Mouse (Mus musculus): Measurements from ENCODE around the gene Gm28374.

Gene Gm28374

DNA sequence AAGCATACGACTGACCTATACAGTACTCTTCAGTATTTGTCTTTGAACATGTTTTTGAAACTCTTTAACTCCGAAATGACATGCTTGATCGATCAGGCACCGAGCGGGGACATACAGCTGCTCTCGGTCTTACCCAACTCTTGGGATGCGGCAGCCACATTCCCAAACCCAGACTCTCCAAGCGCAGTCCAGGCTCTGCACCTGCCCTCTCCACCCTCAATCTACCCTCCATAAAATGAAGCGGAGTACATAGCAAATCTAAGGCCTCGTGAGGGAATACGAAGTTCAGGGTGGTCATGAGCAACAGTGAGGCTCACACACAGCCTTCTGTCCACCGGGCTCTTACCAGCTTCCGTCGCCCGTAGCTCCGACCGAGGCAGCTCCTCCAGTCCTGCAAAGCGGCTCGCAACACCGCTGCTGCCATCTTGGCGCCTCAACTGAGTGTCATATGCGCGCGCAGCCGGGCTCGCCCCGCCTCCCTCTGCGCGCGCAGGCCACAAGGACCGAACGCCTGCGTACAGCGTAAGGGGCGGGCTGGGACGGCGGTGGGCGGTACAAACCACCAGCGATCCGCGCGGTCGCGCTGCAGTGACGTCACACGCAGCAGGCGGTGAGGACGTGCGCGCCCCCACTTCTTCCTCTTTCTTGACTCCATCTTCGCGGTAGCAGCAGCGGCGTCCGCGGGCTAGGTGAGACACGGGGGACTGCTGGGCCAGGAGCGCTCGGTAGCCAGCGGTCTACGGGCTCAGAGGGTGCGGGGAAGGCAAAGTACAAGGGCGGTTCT is 24.6 kb downstream of the Gm28374 start, which contains the start of the genes Mrpl49 and Fau:
Gene Mrpl49, minus strand, starts transcription at position 473 of the 784 bp plus-strand sequence.
Gene Fau, plus strand, starts transcription at position 532 of the 784 bp plus-strand sequence.
- peak; percentile 99 to 100 for DNase-seq (ENCODE audit: inconsistent age in 2 of 2, low spot score in 1 of 2)

DNA sequence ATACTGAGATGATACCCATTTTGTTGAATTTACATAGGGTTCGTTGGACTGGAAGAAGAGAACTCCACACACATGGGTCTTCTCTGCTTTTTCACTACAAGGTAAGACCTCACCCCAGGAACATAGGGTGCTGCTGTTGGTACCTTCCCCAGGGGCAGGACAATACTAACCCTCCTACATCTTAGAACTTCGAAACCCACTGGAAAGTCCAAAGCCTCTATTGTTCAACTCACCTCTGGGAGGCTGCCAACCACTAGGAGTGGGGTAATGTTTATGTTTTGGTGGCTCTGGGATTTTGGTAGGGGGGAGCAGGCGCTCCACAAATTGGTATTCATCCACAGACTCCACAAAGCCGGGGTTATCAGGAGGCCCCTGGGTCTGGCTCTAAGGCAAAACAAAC is 25.4 kb downstream of the Gm28374 start:
- DNase-seq (ENCODE audit: inconsistent age in 2 of 2, low spot score in 1 of 2): no peak

DNA sequence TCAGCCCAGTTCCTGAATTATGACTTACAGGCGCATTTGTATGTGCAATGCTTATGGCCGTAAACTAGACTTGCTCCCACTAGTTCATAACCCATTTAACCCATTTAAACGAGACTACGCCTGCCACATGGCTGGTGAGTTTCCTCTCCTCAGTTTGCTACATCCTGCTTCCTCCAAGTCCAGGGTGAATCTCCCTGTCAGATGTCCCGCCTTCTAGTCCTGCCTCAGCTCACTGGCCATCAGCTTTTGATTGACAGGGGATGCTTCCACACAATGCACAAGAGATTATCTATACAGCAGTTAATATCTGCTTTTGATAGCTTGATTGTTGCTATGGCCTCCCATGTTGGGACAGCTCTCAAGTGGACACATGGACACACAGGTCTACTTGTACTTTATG is 27.8 kb downstream of the Gm28374 start:
- DNase-seq (ENCODE audit: inconsistent age in 2 of 2, low spot score in 1 of 2): peak in 1 of 2 experiments; percentile 40

DNA sequence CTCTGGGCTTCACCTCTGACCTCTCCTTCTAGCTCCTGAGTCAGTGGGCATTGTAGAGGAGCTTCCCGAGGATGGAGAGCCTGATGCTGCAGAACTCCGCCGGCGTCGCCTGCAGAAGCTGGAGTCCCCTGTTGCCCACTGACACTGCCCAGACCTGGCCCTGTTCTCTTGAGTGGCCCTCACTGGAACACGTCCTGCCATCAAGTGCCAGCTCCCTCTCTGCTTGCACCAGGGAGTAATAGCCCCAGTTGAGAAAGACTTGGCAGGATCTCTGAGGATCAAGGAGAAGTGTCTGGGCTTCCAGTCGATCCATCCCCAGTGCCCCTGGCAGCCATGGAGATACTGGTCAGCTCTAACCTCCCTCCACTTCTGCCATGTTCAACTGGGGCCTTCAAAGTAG is 29.5 kb downstream of the Gm28374 start:
- peak in 1 of 2 experiments; percentile 72 for DNase-seq (ENCODE audit: inconsistent age in 2 of 2, low spot score in 1 of 2)

DNA sequence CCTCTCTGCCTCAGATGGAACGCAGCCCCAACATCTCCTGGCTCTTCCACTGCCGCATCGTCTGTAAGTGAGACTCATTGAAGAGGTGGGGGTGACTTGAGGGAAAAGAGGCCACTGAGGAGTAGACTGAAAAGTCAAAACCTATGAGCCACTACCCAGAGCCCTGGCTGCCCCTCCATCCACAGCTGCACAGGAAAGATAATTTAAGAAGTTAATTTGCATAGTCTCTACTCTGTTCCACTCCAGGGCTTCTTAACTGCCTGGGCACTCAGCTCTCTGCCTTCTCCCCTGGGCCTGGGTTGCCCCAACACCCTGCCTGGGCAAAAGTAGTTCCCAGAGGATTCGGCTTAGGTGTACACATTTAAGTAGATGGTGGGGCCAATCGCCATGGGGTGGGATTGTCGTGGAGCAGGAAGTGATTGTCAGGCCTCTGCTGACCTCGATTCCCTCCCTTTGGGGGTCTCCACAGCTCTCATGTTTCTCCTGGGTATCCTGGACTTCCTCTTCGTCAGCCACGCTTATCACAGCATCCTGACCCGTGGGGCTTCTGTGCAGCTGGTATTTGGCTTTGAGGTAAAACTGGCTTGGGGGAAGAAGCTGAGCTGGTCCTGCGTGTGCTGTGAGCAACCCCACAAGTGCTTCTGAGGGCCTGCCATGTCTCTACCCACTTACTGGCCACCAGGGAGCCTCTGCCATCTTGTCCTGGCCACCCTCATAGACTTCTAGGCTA is 33.2 kb downstream of the Gm28374 start:
- peak in 1 of 2 experiments; percentile 39 for DNase-seq (ENCODE audit: inconsistent age in 2 of 2, low spot score in 1 of 2)

DNA sequence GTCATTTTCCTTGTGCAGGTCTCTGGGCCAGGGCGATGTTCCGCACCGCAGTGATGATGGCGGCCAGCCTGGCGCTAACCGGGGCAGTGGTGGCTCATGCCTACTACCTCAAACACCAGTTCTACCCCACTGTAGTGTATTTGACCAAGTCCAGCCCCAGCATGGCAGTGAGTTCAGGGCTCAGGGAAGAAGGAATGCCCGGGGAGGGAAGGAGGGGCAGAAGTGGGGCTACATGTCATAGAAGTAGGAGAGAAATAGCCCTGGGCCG is 34.2 kb downstream of the Gm28374 start:
- peak in 1 of 2 experiments; percentile 65 for DNase-seq (ENCODE audit: inconsistent age in 2 of 2, low spot score in 1 of 2)

DNA sequence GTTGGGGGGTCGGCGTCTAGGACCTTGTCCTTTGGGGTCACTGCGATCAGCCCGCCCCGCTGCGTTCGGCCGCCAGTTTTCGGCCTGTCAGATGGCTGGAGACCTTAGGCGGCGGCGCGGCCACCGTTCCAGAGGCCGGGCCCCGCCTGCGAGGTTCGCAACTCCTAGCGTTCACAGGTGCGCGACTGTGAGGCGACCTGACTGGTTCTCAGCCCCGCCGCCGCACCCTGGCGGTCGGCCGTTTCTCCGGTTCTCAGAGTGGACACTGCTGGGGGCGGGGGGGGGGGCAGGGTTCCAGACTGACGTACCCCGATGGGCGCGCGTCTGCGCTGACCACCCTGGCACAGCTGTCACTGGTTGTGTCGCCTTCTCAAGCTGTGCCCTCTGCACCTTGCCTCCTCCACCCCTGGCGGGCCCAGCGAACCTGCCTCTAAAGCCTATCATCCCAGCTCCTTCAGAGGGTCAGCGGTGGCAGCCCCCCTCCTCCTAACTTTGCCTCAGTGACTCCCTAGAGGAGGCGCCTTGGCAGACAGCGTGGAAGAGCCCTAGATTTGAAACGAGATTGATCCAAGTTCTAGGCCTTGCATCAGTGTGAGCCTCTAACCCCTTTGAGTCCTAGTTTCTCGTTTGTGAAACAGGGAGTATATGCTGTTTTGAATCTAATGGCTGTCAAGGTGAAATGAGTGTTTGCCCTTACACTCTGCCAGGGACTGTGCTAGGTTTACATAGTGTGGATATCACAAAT is 34.7 kb downstream of the Gm28374 start:
- DNase-seq (ENCODE audit: inconsistent age in 2 of 2, low spot score in 1 of 2): peak in 1 of 2 experiments; percentile 68

DNA sequence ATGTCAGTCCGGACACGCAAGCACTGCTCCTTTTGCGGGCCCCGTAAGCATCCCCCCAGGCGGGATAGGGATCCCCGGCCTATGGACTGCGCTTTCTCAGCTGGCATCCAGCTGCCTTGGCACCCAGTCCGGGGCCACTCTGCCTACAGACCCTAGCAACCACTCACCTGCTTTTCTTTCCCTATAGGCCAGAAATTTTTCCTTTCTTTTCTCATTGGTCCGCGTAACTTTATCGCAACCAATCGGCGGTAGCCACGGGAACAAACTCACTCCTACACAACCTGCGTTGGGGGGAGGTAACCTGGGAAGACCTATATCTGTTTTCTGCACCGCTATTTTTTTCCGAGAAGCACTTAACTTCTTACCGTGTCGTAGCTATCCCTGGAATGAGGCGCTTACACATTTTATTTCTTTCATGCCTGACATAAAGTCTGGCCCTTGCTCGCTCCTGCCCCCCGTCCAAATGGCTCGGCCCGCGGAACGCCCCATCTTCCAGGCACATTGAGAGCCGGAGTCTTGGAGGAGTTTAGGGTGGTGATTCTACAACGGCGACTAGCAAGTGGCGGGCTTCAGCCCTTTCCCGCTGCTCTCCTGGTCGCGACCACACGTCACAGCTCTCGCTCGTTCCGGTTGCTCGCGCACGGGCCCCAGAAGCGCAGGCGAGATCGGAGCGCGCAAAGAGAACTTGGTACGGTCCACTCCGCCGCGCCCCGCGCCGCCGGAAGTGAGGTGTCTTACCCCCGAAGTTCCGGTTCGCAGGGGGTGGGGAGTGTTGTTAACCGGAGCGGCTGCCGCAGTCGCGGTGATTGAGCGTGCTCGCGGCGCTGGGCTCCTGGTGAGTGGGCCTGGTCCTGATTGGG is 35.5 kb downstream of the Gm28374 start, which contains the start of gene Syvn1:
Gene Syvn1, plus strand, starts transcription at position 283 of the 860 bp plus-strand sequence.
- peak; percentile 93 to 97 for DNase-seq (ENCODE audit: inconsistent age in 2 of 2, low spot score in 1 of 2)

DNA sequence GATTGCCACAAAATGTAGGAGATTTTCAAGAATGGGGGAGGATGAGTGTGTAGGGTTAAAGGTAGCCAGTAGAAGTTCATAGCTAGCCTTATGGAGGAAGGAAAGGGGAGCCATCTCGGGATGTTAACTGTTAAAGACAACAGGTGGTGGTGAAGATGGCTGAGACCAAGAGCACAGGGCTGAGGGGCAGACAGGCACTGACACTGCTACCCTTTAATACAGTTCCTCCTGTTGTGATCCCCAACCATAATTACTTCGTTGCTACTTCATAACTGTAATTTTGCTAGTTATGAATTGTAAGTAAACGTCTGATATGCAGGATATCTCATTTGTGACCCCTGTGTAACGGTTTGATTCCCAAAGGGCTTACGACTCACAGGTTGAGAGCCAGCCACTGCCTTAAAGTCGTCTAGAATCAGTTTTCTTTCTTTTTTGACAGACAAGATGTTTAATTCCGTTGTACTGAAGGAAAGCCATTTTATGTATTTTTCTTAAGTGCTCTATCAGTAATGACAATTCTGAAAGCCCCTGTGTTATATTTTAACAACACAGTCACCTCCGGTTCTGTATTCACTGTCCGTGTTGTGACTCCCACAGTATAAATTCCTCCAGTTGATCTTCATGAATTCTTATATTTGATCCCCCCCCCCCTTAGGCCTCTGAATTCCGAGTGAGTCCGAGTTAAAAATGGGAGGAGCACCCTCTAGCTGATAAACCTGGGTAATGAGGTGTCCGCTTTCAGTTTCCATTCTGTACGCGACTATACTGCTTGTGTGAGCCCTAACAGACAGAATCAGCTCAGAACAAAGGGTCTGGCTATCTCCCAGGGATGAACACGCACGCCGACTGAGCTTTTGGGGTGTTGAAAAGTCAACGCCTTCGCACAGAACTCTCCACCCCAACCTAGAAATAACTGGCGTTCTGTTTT is 36.4 kb downstream of the Gm28374 start:
- DNase-seq (ENCODE audit: inconsistent age in 2 of 2, low spot score in 1 of 2): peak in 1 of 2 experiments; percentile 54

DNA sequence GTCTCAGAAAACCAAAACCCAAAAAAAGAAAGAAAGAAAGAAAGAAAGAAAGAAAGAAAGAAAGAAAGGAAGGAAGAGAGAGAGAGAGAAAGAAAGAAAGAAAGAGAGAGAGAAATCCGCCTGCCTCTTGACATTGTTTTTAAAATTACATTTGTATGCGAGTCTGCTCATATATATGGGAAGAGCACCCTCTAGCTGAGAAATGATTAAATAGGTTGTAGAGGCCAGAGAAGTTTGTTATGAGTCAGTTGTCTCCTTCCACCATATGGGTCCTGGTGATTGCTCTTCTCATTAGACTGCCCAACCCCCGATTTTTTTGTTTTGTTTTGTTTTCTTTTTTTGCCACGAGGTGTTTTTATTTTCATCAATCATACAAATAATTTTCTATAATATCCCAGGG is 38.0 kb downstream of the Gm28374 start:
- peak in 1 of 2 experiments; percentile 41 for DNase-seq (ENCODE audit: inconsistent age in 2 of 2, low spot score in 1 of 2)

DNA sequence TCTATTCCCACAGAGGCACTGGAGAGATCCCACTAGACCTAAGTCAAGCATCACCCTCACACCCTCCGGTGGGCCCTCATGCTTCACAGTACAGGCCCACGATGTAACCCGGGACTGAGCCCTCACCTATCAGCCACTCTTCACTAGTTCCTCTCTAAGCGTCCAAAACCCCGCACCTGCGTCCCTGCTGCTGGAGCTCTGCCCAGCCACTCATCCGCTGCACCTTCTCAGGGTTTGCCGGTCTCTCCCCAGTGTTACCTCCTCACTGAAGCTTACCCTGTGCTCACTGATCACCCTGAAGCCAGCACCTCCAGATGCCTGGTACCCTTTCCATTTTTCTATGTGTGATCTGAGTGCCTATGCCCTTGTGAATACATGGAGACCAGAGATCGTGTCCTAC is 39.8 kb downstream of the Gm28374 start:
- peak in 1 of 2 experiments; percentile 24 for DNase-seq (ENCODE audit: inconsistent age in 2 of 2, low spot score in 1 of 2)

DNA sequence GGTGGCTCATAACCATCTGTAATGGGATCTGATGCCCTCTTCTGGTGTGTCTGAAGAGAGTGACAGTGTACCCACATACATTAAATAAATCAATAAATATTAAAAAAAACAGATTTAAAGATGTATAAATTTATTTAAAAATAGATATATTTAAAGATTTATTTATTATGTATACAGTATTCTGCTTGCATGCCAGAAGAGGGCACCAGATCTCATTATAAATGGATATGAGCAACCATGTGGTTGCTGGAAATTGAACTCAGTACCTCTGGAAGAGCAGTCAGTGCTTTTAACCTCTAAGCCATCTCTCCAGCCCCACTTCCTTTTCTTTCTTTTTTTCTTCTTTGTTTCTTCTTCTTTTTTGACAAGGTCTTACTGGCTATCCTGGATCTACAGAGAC is 42.1 kb downstream of the Gm28374 start:
- DNase-seq (ENCODE audit: inconsistent age in 2 of 2, low spot score in 1 of 2): no peak

DNA sequence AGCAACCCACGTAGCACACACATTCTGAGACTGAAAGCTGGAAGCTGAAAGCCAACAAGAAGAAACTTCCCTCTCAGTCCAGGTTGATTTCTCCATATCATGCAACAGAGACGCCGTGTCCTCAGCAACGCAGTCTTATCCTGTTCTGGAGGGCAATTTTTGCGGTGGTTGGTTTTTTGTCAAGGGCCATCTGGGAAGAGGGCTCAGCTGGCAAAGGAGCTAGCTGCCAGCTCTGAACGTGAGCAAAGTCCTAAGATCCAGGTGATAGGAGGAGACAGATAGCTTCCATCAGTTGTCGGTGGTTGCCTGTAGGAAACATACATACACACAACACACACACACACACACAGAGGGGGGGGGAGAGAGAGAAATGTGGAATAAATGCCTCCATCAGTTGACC is 43.7 kb downstream of the Gm28374 start:
- no peak for DNase-seq (ENCODE audit: inconsistent age in 2 of 2, low spot score in 1 of 2)

DNA sequence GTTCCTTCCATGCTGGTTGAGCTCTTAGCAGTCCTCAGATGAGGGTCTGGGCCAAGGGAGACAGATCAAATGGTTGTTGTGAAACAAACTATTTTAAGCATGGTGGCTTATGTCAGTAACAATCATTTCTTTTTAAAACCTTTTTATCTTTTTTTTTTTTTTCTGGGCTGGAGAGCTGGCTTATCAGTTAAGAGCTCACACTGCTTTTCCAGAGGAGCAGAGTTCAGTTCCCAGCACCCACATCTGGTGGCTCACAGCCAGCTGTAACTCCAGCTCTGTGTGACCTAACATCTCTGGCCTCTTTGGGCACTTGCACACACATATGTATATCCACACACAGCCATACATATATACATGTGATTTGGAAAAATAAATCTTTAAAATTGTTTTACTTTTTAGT is 44.4 kb downstream of the Gm28374 start:
- DNase-seq (ENCODE audit: inconsistent age in 2 of 2, low spot score in 1 of 2): no peak

DNA sequence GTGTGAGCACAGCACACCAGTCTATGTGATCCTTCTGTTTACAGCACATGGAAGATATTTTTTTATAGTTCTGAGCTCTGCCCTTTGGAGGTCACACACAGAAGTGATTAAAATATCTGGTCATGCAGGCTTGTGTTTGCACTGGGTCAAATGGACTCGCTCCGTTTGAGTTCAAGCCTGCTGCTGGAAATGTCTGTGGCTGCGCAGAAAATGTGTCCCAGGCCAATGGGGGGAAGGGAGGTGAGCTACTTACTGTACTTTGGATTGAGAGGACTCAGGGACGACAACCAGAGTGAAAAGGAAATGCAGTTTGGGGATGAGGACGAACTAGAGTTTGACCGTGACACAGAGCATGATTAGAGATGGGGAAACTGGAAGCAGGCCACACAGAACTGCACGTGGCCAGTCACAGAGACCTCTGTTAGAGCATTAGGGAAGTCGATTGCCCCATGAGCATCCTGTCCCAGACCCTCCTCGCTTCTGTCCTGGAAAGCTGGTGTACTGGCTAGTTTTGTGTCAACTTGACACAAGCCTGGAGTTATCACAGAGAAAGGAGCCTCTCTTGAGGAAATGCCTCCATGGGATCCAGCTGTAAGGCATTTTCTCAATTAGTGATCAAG is 46.0 kb downstream of the Gm28374 start:
- DNase-seq (ENCODE audit: inconsistent age in 2 of 2, low spot score in 1 of 2): no peak

DNA sequence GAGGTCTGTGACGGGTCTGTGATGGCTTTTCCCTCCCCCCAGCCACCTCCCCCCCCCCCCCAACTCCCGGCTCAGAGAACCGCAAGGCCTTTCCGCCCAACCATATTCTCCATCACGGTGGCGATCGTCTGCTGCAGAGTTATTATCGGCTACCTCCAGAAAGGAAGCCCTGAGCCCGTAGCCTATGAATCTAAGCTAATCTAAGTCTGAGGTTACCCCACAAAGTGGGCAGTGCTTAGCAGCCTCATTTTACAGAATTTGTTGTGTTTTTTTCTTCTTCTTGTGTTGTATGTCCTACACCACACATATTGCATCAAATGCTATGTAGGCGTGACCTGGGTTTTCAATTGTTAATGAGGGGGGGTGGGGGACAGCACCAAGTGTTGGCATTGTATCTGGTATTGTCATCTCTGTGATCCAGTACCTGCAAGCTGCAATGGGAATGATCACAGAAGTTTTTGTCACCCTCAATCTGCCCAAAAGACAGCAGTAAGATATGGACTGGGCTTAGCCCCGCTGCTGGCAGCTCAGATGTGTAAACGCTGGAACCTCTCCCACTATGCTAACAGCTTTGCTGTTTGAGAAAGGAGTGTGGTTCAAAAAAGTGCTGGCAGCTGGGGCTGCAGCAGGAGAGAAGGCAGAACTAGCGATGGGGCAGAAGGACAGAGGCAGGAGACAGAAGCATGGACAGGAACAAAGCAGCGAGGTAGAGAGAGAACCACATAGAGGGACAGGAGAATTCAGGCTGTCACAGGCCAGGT is 51.4 kb downstream of the Gm28374 start:
- DNase-seq (ENCODE audit: inconsistent age in 2 of 2, low spot score in 1 of 2): no peak

DNA sequence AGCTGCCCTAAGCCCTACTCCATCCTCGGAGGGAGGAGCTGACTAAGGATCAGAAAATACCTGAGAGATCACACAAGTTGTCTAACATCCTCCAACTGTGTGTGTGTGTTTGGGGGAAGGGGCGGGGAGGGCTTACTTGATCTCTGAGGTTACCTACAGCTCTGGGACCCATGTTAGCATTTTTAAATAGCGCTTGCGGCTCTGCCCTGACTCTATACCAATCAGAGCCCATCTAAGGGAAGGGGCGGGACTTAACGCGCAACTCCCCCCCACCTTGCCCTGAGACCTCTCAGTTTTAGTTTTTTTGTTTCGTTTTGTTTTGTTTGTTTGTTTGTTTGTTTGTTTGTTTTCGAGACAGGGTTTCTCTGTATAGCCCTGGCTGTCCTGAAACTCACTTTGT is 52.6 kb downstream of the Gm28374 start:
- no peak for DNase-seq (ENCODE audit: inconsistent age in 2 of 2, low spot score in 1 of 2)

DNA sequence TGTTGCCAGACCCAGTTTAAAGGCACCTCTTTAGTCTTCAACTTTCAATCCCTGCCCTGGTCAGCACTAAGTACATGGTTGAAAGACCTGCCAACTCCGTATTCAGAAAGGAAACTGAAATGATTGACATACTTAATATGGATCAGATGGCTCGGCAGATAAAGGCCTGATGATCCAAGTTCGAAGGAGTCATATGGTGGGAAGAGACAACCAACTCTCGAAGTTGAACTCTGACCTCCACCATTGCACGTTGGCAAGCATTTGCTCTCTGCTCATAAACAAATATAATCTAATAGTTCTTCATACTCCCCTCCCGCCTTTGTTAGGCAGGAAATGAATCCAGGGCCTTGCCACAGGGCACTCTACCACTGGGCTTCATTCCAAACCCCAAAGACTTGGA is 53.1 kb downstream of the Gm28374 start:
- DNase-seq (ENCODE audit: inconsistent age in 2 of 2, low spot score in 1 of 2): no peak
